Mouse (Mus musculus): ENCODE results near the gene E330034G19Rik. TPM values are rescaled to one million over a fixed set of nuclear protein-coding genes. Genes with fewer than 3 reads are reported as not detected.
A peak's percentile ranks its signal among the peaks of the same experiment; 100 is the strongest.

The E330034G19Rik gene
- polyA plus RNA-seq, 1 experiment from 2014 or later = not detected

DNA sequence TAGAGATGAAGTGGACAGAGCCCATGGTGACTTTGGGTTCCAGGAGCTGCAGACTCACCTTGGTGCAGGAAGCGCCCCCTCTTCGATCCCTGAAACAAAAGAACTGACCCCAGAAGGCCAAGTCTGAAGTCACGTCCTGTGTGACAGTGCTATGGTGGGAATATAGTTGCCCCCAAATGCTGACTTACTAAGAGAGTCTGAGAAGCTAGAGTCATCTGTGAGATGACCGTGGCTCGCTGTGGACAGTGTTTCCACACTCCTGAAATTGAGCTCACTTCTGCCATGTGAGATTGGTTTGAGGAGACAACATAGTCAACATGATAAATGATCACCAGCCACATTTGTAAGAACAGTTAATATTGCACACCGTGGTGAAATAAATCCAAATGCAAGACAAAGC, 30.6 kb upstream of the E330034G19Rik start:
- Histone ChIP-seq H3K4me1 (replicated peaks; ENCODE audit: control insufficient read depth, insufficient read depth, low read length) (peaks cover 4% of the 10 kb centered on the region), H3K4me3 (ENCODE audit: low read length) (no peak overlapping the region), H3K36me3 (ENCODE audit: control insufficient read depth, insufficient read depth, low read length) (no peaks in the 10 kb centered on the region), H3K27ac (ENCODE audit: low read length) (no peak overlapping the region), H3K9ac (ENCODE audit: low read length) (no peak overlapping the region), H3K4me2 (ENCODE audit: low read depth, low read length) (no peak overlapping the region), H3K27me3 (ENCODE audit: control insufficient read depth, insufficient read depth, low read depth, low read length) (no peaks in the 10 kb centered on the region), H3K9me3 (ENCODE audit: control insufficient read depth, low read length) (no peaks in the 10 kb centered on the region)
- 60% methylated on average over 6 of the region's 6 CpGs for WGBS
- no peak for ATAC-seq (ENCODE audit: low read depth)

DNA sequence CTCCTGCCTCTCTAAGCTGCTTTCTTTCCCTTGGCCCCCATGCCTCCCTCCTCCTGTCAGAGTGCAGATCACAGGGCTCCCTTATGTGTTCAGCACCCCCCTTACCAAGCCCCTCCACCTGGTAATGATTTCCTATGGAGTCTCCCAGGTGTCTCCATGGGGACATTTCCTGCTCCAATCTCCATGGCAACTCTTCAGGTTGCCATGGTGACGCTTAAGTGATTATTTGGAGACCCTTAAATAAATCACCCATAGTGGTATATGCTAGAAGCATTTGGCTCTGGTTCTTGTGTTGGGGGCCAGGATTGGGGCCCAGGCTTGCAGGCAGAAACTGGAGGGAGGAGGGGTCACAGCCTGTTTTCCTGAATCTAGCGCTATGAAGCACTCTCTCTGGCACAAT, 30.1 kb upstream of the E330034G19Rik start:
- H3K9me3 ChIP-seq (ENCODE audit: control insufficient read depth, low read length) = no peaks in the 10 kb centered on the region
- H3K27me3 ChIP-seq (ENCODE audit: control insufficient read depth, insufficient read depth, low read depth, low read length) = no peaks in the 10 kb centered on the region
- H3K9ac ChIP-seq (ENCODE audit: low read length) = no peak overlapping the region
- H3K4me2 ChIP-seq (ENCODE audit: low read depth, low read length) = no peak overlapping the region
- ATAC-seq (ENCODE audit: low read depth) = peak; percentile 35; the same call in 1 of the 2 replicates
- WGBS = 32% methylated on average over 2 of the region's 2 CpGs
- no peak overlapping the region for H3K27ac ChIP-seq (ENCODE audit: low read length)
- no peak overlapping the region for H3K4me3 ChIP-seq (ENCODE audit: low read length)
- H3K4me1 ChIP-seq (replicated peaks; ENCODE audit: control insufficient read depth, insufficient read depth, low read length) = peaks cover 4% of the 10 kb centered on the region
- no peaks in the 10 kb centered on the region for H3K36me3 ChIP-seq (ENCODE audit: control insufficient read depth, insufficient read depth, low read length)

DNA sequence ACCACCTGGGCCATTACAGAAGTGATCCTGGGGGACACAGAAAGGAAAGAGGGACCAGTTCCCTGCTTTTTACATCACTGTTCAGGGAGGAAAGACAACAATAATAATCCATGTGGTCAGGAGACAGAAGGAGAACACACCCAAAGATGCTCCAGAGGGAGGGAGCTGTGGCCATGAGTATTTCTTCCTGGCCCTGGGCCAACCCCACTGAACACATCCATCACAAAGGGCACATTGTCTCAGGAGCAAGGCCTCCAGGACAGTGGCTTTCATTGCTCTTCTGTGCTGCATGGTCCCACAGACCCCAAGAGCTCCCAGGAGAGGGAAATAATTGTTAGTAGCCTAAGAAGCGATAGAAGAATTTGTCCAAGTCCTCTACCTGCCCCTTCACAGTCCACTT, 23.4 kb upstream of the E330034G19Rik start:
- no peak for ATAC-seq (ENCODE audit: low read depth)
- no peaks in the 10 kb centered on the region for H3K27me3 ChIP-seq (ENCODE audit: control insufficient read depth, insufficient read depth, low read depth, low read length)
- H3K4me3 ChIP-seq (ENCODE audit: low read length) = no peak overlapping the region
- H3K4me1 ChIP-seq (replicated peaks; ENCODE audit: control insufficient read depth, insufficient read depth, low read length) = no peaks in the 10 kb centered on the region
- H3K9me3 ChIP-seq (ENCODE audit: control insufficient read depth, low read length) = no peaks in the 10 kb centered on the region
- WGBS = 64% methylated on average over 1 of the region's 1 CpGs
- H3K27ac ChIP-seq (ENCODE audit: low read length) = no peak overlapping the region
- no peaks in the 10 kb centered on the region for H3K36me3 ChIP-seq (ENCODE audit: control insufficient read depth, insufficient read depth, low read length)
- no peak overlapping the region for H3K9ac ChIP-seq (ENCODE audit: low read length)
- H3K4me2 ChIP-seq (ENCODE audit: low read depth, low read length) = no peak overlapping the region

DNA sequence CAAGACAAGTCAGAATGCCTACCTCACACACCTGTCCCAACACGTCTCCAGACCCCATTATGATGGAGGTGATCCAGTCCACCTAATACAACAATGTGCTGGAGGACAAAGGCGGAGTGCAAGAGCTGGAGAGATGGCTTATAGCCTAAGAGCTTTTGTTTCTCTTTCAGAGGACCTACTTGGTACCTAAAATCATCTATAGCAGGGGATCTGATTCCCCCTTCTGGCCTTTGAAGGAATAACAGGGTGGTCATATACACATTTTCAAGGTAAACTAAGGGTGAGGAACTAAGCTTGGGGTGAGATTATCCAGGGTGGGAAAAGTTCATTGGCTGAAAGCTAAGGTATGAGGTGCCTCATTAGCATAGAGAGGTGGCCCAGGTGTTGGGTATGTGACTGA, 19.4 kb upstream of the E330034G19Rik start:
- Histone ChIP-seq H3K9ac (ENCODE audit: low read length) (no peak overlapping the region), H3K4me3 (ENCODE audit: low read length) (no peak overlapping the region), H3K4me1 (replicated peaks; ENCODE audit: control insufficient read depth, insufficient read depth, low read length) (no peaks in the 10 kb centered on the region), H3K27me3 (ENCODE audit: control insufficient read depth, insufficient read depth, low read depth, low read length) (no peaks in the 10 kb centered on the region), H3K36me3 (ENCODE audit: control insufficient read depth, insufficient read depth, low read length) (no peaks in the 10 kb centered on the region), H3K9me3 (ENCODE audit: control insufficient read depth, low read length) (no peaks in the 10 kb centered on the region), H3K27ac (ENCODE audit: low read length) (no peak overlapping the region), H3K4me2 (ENCODE audit: low read depth, low read length) (no peak overlapping the region)
- 0 out of 2 replicates have a peak, but pooled peaks have one; percentile 26 for ATAC-seq (ENCODE audit: low read depth)
- 40% methylated on average over 2 of the region's 2 CpGs for WGBS

DNA sequence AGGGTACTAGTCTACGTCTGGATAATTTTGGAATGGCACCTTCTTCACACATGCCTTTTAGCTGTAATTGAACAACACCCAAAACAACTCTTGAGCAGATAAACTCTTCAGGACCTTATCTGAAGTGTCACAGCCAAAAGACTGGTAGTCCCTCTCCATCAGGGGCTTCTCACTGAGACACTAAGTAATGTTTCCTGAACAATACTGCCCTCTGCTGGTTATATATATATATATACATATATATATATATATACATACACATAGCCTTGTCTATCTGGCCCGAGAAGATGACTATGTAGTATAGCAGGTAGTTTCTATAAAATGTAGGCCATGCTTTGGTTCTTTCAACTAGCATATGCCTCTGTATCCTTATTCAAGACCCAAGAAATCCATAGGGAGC, 17.5 kb upstream of the E330034G19Rik start:
- Histone ChIP-seq H3K9ac (ENCODE audit: low read length) (no peak overlapping the region), H3K4me3 (ENCODE audit: low read length) (no peak overlapping the region), H3K4me1 (replicated peaks; ENCODE audit: control insufficient read depth, insufficient read depth, low read length) (no peaks in the 10 kb centered on the region), H3K36me3 (ENCODE audit: control insufficient read depth, insufficient read depth, low read length) (no peaks in the 10 kb centered on the region), H3K9me3 (ENCODE audit: control insufficient read depth, low read length) (no peaks in the 10 kb centered on the region), H3K27ac (ENCODE audit: low read length) (no peak overlapping the region), H3K27me3 (ENCODE audit: control insufficient read depth, insufficient read depth, low read depth, low read length) (no peaks in the 10 kb centered on the region), H3K4me2 (ENCODE audit: low read depth, low read length) (no peak overlapping the region)
- ATAC-seq (ENCODE audit: low read depth) = no peak
- 36% methylated on average over 2 of the region's 2 CpGs for WGBS

DNA sequence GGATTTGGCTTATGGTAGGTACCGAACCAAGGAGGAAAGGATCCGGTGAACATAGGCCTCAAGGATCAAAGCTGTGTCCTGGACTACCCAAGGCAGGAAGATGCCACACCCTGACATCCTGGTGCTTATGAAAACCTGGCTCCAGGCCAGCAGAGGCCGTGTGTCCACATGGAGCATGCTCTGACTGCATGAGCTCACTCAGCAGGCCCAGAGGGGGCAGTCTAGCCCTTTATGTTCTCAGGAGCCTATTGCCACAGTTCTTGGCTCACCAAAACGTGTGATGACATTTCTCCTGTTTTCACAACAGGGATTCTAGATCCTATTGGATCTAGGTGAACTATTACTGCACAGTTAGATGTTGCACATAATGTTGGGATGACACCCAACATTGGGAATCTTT, 11.7 kb upstream of the E330034G19Rik start:
- Histone ChIP-seq H3K27ac (ENCODE audit: low read length) (no peak overlapping the region), H3K4me2 (ENCODE audit: low read depth, low read length) (no peak overlapping the region), H3K9ac (ENCODE audit: low read length) (no peak overlapping the region), H3K27me3 (ENCODE audit: control insufficient read depth, insufficient read depth, low read depth, low read length) (no peaks in the 10 kb centered on the region), H3K4me1 (replicated peaks; ENCODE audit: control insufficient read depth, insufficient read depth, low read length) (no peaks in the 10 kb centered on the region), H3K9me3 (ENCODE audit: control insufficient read depth, low read length) (no peaks in the 10 kb centered on the region), H3K4me3 (ENCODE audit: low read length) (no peak overlapping the region), H3K36me3 (ENCODE audit: control insufficient read depth, insufficient read depth, low read length) (no peaks in the 10 kb centered on the region)
- 52% methylated on average over 4 of the region's 4 CpGs for WGBS
- ATAC-seq (ENCODE audit: low read depth) = no peak

DNA sequence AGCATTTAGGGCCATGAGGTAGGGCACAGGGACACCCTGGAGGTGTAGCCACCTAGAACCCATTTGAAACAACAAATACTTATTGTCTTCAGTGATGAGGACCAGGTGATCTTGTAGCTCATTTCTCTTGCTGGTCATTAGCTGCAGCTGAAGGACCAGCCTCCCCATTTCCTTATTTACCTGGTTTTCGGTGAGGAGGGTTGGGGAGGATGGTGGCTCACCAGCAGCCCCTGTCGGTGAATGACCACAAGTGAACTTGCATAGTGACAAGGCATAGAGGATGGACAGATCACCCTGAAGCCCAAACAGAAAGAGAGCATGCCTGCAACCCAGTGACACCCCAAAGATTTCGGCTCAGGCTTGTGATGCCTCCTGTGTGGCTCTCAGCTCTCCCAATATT, 10.7 kb upstream of the E330034G19Rik start:
- H3K27ac ChIP-seq (ENCODE audit: low read length) = no peak overlapping the region
- no peaks in the 10 kb centered on the region for H3K4me1 ChIP-seq (replicated peaks; ENCODE audit: control insufficient read depth, insufficient read depth, low read length)
- no peaks in the 10 kb centered on the region for H3K36me3 ChIP-seq (ENCODE audit: control insufficient read depth, insufficient read depth, low read length)
- no peaks in the 10 kb centered on the region for H3K9me3 ChIP-seq (ENCODE audit: control insufficient read depth, low read length)
- 63% methylated on average over 3 of the region's 3 CpGs for WGBS
- no peak overlapping the region for H3K4me2 ChIP-seq (ENCODE audit: low read depth, low read length)
- no peaks in the 10 kb centered on the region for H3K27me3 ChIP-seq (ENCODE audit: control insufficient read depth, insufficient read depth, low read depth, low read length)
- H3K4me3 ChIP-seq (ENCODE audit: low read length) = no peak overlapping the region
- no peak for ATAC-seq (ENCODE audit: low read depth)
- no peak overlapping the region for H3K9ac ChIP-seq (ENCODE audit: low read length)

DNA sequence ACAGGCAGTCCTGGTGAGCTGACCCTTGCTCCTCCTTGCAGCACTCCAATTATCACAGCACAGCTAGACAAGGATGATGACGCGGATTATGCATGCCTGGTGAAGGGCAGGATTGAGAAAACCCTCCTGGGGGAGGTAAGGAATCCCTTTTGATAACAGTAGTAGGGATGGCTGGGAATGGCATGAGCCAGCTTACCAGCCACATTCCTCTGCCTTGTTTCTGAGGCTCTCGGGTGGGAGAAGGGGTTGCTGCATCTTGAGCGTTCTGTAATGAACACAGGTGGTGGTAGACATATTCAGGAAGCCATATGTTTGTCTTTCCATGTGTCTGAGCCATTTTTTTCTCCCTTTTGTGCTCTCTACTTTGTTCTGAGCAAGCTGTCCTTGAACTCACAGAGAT, 6.9 kb upstream of the E330034G19Rik start:
- ATAC-seq (ENCODE audit: low read depth) = no peak
- H3K9ac ChIP-seq (ENCODE audit: low read length) = no peak overlapping the region
- H3K4me2 ChIP-seq (ENCODE audit: low read depth, low read length) = no peak overlapping the region
- no peaks in the 10 kb centered on the region for H3K4me1 ChIP-seq (replicated peaks; ENCODE audit: control insufficient read depth, insufficient read depth, low read length)
- no peaks in the 10 kb centered on the region for H3K36me3 ChIP-seq (ENCODE audit: control insufficient read depth, insufficient read depth, low read length)
- H3K9me3 ChIP-seq (ENCODE audit: control insufficient read depth, low read length) = no peaks in the 10 kb centered on the region
- 47% methylated on average over 4 of the region's 4 CpGs for WGBS
- no peaks in the 10 kb centered on the region for H3K27me3 ChIP-seq (ENCODE audit: control insufficient read depth, insufficient read depth, low read depth, low read length)
- H3K4me3 ChIP-seq (ENCODE audit: low read length) = no peak overlapping the region
- H3K27ac ChIP-seq (ENCODE audit: low read length) = no peak overlapping the region

DNA sequence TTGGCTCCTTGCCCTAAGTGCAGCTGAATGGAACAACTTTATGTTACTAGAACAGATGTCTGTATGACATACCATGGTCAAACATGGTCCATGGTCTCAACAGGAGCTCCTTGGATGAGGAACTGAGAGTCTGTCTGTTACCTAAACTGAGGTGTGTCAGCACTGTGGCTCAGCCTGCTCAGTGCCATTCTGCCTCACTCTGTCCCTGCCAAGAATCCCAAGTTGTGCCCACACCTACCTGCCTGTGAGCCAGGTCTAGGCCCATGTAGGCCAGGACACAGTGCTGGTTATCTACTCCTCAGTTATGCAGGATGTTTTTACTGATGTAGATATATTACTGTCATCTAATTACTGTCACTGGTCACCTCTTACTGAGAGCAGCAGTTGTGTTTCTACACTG, 2.3 kb upstream of the E330034G19Rik start:
- H3K9me3 ChIP-seq (ENCODE audit: control insufficient read depth, low read length) = no peaks in the 10 kb centered on the region
- no peak for ATAC-seq (ENCODE audit: low read depth)
- no peak overlapping the region for H3K4me2 ChIP-seq (ENCODE audit: low read depth, low read length)
- no peaks in the 10 kb centered on the region for H3K36me3 ChIP-seq (ENCODE audit: control insufficient read depth, insufficient read depth, low read length)
- H3K27me3 ChIP-seq (ENCODE audit: control insufficient read depth, insufficient read depth, low read depth, low read length) = no peaks in the 10 kb centered on the region
- no peak overlapping the region for H3K9ac ChIP-seq (ENCODE audit: low read length)
- no peak overlapping the region for H3K27ac ChIP-seq (ENCODE audit: low read length)
- no peak overlapping the region for H3K4me3 ChIP-seq (ENCODE audit: low read length)
- H3K4me1 ChIP-seq (replicated peaks; ENCODE audit: control insufficient read depth, insufficient read depth, low read length) = no peaks in the 10 kb centered on the region

DNA sequence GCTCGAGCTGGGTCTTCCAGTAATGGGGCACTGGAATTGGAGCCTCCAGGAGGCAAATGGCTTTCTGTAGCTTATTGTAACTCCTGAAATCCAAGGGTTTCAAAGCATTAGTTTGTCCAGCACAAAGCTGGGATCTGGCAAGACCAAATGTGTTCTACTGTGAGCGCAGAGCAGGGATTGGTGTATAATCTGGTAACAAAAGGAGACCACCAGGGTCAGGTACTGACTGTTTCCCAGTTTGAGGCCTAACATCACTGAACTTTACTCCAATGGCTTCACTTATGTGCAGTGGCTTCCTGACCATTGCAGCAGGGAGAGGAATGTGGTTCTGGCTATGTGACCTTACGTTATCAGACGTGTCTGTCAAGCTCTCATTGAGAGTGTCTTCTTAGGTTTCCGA, 617 bp downstream of the E330034G19Rik start:
- no peaks in the 10 kb centered on the region for H3K27me3 ChIP-seq (ENCODE audit: control insufficient read depth, insufficient read depth, low read depth, low read length)
- no peak overlapping the region for H3K4me2 ChIP-seq (ENCODE audit: low read depth, low read length)
- H3K27ac ChIP-seq (ENCODE audit: low read length) = no peak overlapping the region
- H3K4me1 ChIP-seq (replicated peaks; ENCODE audit: control insufficient read depth, insufficient read depth, low read length) = no peaks in the 10 kb centered on the region
- WGBS = 52% methylated on average over 5 of the region's 5 CpGs
- no peak overlapping the region for H3K9ac ChIP-seq (ENCODE audit: low read length)
- no peak overlapping the region for H3K4me3 ChIP-seq (ENCODE audit: low read length)
- H3K9me3 ChIP-seq (ENCODE audit: control insufficient read depth, low read length) = no peaks in the 10 kb centered on the region
- no peak for ATAC-seq (ENCODE audit: low read depth)
- H3K36me3 ChIP-seq (ENCODE audit: control insufficient read depth, insufficient read depth, low read length) = no peaks in the 10 kb centered on the region
